Mouse (Mus musculus) ovary, adult 18-20 months (tissue): ENCODE measurements around the gene Fgr.

Experiments
- DNase-seq: peaks from one replicate; pipeline ENCODE4 v3.0.0; 2022; ENCODE audit warnings: low spot score, mixed read lengths

Fgr gene

DNA sequence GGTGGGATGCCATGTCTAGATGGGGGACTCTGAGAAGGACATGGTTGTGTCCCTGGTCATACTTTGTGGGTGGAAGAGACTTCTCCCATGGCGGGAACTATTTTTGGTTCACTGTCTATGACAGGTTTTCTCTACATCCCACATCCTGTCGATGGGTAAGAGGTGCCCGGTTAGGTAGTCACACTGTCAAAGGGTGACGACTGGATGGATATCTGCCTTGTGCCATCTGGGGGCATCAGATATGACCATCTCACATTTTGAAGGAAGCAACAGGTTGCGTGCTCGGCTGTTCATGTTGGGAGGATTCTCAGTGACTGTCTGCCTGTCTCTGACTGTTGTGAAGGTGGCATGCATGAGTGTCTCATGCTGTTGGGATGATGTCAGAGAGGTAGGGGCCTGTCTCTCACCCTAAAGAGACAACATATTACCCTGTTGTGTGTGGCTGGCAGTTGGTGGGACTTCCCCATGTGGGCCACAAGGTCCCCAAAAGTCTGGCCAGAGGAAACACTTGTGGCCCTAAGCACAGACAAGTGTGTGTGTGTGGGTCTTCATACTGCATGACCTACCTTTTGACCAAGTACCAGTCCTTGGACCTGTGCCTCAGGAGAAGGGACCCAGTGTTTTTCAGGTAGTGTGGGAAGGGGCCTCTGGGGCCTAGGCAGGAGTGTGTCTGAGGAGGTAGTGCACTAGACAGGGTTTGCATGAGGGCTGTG, 77.1 kb downstream of the Fgr start:
- no peak for DNase-seq

- DNase-seq = no peak
Observed at GRCm38 (mm10) chr4:133051550-133051865, 77.6 kb downstream of the Fgr start.
